Mouse (Mus musculus) kidney, adult 18-20 months (tissue): ENCODE data around the gene Ssbp1.

Experiments
- DNase-seq: peaks from one replicate; pipeline ENCODE4 v3.0.0; 2021

The Ssbp1 gene

DNA sequence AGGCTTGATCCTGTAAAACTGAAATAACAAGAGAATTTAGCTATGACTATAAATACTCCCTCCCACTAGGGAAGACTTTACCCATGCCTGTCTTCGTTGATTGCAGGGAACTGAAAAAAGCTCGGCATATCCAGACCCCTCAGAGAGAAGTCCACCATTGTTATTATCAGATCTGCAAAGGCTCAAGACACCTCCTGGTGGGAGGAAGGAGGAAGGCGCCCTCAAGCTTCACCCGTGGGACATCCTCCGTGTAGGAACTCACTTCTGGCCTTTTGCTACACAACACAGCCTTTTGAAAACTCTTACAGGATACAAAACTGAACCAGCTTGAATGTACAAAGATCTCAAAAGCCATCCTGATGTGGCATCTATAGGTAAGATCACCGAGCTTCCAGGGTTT lies 5.4 kb upstream of the Ssbp1 start:
- DNase-seq: no peak

DNA sequence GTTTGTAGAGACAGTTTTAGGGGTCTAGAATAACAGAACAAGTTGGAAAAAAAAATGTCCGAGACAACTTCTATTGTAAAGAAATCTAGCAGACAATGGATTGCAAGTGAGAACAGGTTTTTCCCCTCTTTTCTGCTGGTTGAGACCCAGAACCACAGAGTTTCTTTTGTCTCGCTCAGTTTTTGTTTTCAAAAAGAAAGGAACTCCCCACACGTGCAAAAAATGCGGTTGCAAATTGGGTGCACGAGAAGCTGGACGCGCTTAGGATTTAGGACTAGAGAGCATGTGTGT lies 513 bp downstream of the Ssbp1 start:
- DNase-seq: no peak

DNA sequence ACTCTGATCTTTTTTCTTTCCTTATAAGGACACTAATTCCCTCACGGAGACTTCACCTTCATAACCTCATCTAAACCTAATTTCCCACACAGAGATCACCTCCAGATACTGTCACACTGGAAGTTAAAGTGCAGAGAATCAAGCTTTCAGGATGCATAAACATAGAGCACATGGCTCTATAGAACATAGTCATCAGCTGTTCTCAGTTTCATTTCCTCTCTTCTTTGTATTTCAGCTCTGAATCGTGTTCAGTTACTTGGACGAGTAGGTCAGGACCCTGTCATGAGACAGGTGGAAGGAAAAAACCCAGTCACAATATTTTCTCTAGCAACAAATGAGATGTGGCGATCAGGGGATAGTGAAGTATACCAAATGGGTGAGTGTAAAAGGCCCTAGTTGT lies 5.0 kb downstream of the Ssbp1 start:
- no peak for DNase-seq

DNA sequence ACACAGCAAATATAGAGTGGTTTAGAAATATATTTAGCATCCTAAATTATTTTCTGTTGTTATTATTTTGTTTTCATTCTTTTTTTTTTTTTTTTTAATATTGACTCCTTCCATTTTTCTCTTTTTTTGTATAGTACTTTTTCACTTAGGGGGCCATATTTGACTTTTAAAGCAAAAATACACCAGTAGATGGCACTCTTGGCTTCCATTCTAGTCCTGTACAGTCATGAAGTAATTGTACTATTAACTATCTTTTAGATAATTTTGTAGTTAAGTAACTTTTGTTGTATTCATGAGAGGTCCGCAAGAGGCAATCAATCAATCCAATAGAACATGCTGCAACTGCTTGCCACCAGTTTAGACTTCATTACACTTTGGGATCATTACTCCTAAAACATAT lies 8.6 kb downstream of the Ssbp1 start:
- DNase-seq: no peak

DNA sequence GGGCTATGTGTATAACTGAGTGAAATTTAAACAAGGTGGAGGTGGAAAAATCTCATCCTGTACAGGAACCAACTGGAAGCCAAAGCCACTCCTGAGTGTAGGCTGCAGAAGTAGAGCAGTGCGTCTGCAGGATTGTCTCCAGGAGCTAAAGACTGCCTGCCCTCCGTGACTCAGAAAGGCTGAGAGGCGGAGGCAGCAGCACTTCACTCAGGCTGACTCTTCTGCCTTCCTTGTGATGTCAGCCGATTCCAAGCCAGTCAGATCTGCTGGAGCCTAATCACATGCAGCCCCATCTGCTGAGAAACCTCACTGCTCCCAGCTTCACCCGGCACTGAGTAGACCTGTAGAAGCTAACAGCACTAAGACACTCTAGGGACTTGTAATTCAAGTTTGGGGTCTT lies 11.2 kb downstream of the Ssbp1 start:
- no peak for DNase-seq

DNA sequence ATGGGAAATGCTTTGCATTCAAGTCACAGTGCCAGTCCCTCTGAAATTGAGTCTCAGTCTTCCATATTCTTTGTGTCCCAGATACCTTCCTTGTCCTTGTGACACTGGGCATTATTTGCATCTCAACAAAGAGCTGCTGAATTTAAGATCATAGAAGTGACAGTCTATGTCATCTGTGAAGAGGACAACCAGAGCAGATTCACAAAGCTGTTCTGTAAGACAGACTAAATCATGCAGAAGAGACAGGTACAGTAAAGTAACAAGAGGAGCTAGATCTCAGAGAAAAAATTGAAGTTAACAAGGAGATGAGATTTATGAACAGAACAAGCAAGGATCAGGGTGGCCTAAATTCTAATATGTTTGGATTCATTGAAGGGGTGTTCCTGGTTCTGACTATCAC lies 19.8 kb downstream of the Ssbp1 start, which contains the start of gene Tas2r137:
Tas2r137 (plus strand) TSS at position 301 of the 400 bp plus-strand sequence.
- no peak for DNase-seq

DNA sequence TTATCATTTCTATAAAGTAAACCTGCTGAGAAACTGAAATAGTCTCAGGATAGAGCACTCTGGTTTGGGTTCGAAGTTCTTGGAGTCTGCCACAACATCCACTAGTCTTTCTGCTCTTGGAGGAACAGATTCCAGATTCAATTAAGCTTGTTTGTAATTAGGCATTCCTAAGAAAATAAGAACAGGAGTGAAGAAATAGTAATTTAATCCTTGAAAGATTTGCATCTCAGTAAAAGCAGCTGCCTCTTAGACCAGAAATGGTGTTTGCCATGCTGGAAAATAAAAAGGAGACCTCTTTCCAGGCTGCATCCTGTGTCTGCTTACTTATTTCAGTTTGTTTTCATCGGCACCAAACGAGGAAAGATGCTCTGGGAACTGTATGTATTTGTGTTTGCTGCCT lies 22.1 kb downstream of the Ssbp1 start, which contains the start of gene Tas2r108:
Tas2r108 (plus strand) TSS at position 301 of the 400 bp plus-strand sequence.
- no peak for DNase-seq

DNA sequence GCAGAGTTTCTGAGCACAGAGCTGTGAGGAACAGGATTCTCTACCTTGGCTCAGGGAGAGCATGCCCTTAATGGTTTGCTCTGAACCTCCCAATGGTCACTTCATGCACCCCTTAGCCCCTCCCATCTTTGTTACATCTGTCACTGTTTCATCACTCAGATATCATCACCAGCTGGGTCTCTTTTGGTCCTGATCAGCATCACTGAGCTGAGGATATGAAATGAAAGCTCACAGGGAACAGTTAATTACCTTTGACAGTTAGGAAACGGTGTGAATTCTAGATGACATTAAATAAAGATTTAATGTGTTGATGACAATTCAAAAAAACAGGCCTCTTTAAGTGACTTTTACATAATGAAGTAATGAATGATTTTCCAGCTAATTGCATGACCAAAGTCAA lies 48.3 kb downstream of the Ssbp1 start, which contains the start of gene Prss37:
Prss37 (minus strand) TSS at position 101 of the 400 bp plus-strand sequence.
- no peak for DNase-seq
